Mouse (Mus musculus) brain, adult 10 weeks (tissue): Measurements from ENCODE around the gene Pkd1l2. TPM values are rescaled to one million over a fixed set of nuclear protein-coding genes. Genes with fewer than 3 reads are reported as not detected.

ENCODE experiments used
- polyA plus RNA-seq: library from polyadenylated mRNA; stranded (reverse); fragments of 350-450 nt; fragmentation: Illumina TruSeq; extraction: RNeasy Lipid Tissue Mini Kit (QIAGEN cat#74804); gene quantifications from one replicate; pipeline ENCODE4 v1.2.3, GENCODE M21; 2015; ENCODE audit warnings: low read depth, low replicate concordance

The Pkd1l2 gene
- 0.09 TPM for polyA plus RNA-seq

DNA sequence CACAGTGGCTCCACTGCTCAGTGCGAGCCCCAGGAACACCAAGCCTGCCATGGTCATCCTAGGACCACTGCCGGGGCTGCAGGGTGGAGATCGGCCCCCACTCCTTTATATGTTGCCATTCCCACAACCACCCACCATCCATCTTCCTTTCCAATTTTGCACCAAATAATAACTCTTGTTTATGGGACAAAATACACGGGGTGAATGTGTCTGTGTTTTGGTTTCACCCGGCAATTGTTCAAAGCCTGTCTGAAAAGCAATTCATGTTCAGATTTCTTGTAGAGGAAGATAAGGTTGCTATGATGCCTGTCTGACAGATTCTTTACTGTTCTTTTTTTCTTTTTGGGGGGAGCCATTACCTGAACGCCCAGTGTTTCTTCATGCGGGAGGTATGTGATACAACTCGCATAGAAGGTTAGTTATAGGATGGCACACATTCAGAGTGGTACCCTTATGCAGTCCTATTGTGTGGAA is at the start of gene Pkd1l2:
Pkd1l2 (minus strand) TSS at position 51 of the 474 bp plus-strand sequence.

DNA sequence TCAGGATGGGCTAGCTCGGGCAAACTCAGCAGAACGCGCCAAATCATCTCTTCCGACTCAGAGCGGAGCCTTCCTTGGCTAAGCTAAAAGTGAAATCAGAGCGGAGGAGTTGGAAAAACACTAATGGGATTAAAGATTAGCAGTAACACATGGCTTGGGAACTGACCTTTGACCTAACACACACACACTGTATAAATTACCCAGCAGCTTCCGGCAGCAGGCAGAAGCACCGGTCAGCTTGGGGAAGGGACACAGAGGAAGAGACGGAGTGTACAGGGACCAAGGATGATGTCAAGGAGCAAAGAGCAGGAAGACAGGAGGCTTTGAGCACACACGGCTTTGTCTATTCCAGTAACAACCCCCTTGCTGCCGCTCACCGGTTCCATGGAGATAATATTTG is 13.4 kb upstream of the Pkd1l2 start, which contains the start of gene Bco1:
Bco1 (plus strand) TSS at position 208 of the 400 bp plus-strand sequence.

DNA sequence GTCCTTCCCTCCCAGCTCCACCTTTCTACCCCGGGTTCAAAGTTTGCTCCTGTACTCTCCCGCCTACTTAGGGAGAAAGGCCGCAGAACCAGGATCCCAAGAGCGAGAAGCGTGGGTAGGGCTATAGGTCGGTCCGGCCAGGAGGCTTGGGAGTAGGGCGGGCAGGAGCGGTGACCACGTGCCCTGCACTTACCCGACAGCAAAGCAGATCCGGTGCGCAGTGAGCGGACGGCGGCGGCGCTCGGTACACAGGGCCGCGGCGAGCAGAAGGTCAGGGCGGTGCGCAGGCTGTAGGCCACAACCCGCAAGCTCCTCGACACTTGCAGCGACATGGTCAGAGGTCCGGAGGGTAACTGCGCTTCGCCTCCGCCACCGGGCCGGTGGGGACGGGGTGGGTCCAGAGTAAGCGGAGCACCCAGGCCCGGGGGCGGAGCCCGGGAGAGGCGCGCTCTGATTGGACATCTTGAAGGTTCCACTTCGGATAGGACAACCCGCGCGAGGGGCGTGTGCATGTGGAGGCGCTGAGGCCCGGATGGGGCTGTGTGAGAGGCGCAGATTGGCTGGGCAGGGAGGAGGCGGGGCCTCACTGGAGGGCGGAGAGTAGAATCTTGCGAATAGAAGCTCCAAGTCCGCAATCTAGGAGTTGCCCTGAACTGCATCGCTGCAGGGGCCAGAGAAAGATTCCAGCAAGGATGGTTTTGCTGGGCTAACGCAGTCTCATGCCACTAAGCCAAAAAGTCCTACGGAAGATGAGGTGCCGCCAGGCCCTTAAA is 89.0 kb downstream of the Pkd1l2 start, which contains the start of gene Gcsh:
Gcsh (minus strand) TSS at position 443 of the 773 bp plus-strand sequence.

DNA sequence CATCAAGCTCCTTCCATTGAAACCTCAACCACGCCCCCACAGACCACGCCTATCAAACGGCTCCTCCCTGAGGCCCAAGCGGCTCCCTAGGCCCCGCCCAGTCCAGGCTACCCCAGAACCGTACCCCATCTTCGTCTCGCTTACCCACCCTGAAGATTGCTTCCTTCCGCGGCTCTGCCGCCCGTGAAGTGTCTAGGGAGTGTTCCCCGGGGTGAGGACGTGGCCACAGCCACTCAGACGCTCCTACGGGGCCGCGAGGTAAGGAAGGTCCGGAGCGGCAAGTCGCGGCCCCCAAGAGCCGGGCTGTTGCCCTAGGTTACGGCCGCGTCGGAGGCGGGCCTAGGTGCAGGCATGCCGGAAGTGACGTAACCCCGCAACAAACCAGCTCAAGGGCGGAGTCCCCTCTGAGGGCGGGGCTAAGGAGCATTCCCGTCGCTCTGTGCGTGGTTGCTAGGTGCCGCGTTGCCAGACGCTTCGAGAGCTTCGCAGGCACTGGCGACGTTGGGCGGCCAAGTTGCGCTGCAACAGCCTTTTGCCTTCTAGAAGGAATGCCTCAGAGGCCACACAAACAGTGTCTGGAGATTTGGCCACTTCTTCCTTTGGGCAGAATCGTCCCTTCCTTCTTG is 103.5 kb downstream of the Pkd1l2 start, which contains the start of gene 1700030J22Rik:
1700030J22Rik (minus strand) TSS at position 329 of the 626 bp plus-strand sequence.

Other genes with a start within 250 kb of the Pkd1l2 start
- gene Cmc2, start 161.0 kb downstream of the Pkd1l2 start, polyA plus RNA-seq, result 26.0 TPM
- gene Cenpn, start 160.7 kb downstream of the Pkd1l2 start, polyA plus RNA-seq, result 2.1 TPM
- gene Atmin, start 139.1 kb downstream of the Pkd1l2 start, polyA plus RNA-seq, result 40.8 TPM
- gene 1700030J22Rik, start 103.5 kb downstream of the Pkd1l2 start, polyA plus RNA-seq, result 6.1 TPM
- 88.5 TPM for gene Gcsh, start 88.9 kb downstream of the Pkd1l2 start, polyA plus RNA-seq
- gene Bco1, start 13.4 kb upstream of the Pkd1l2 start, polyA plus RNA-seq, result 0.22 TPM
- gene Gan, start 75.7 kb upstream of the Pkd1l2 start, polyA plus RNA-seq, result 4.3 TPM
- gene Cmip, start 174.6 kb upstream of the Pkd1l2 start, polyA plus RNA-seq, result 118 TPM